Mouse (Mus musculus) forebrain, embryonic 16.5 days (tissue): ENCODE data around the gene Steap2. TPM values are rescaled to one million over a fixed set of nuclear protein-coding genes. Genes with fewer than 3 reads are reported as not detected.

Experiments used
- ATAC-seq: fragments of 200-750 bp; cut with Nextera tagmentation; 2 replicates; pipeline ENCODE4 v1.8.0; 2017; ENCODE audit warnings: mild to moderate bottlenecking, moderate library complexity
- H3K27ac ChIP-seq: fragments of 300-500 bp; sonication (generic); 2 replicates; pipeline ENCODE4 v1.5.1; 2014; ENCODE audit warnings: low read length, control low read depth
- H3K27me3 ChIP-seq: fragments of 300-500 bp; sonication (generic); replicated peaks from 2 replicates; pipeline ENCODE4 v1.6.1; 2014; ENCODE audit warnings: low read length; ENCODE audit not compliant: control insufficient read depth, insufficient read depth
- H3K36me3 ChIP-seq: fragments of 300-500 bp; sonication (generic); 2 replicates; pipeline ENCODE4 v1.6.1; 2014; ENCODE audit not compliant: control insufficient read depth, insufficient read depth
- H3K4me1 ChIP-seq: fragments of 300-500 bp; sonication (generic); replicated peaks from 2 replicates; pipeline ENCODE4 v1.6.1; 2014; ENCODE audit warnings: low read length; ENCODE audit not compliant: control insufficient read depth, insufficient read depth
- H3K4me2 ChIP-seq: fragments of 300-500 bp; sonication (generic); 2 replicates; pipeline ENCODE4 v1.6.1; 2014; ENCODE audit warnings: mild to moderate bottlenecking, low read length, control low read depth
- H3K4me3 ChIP-seq: fragments of 300-500 bp; sonication (generic); replicated peaks from 2 replicates; pipeline ENCODE4 v1.5.1; 2014; ENCODE audit warnings: mild to moderate bottlenecking, low read length, control low read depth
- H3K9ac ChIP-seq: fragments of 300-500 bp; sonication (generic); replicated peaks from 2 replicates; pipeline ENCODE4 v1.6.1; 2014; ENCODE audit warnings: low read depth, low read length, control low read depth
- H3K9me3 ChIP-seq: fragments of 300-500 bp; sonication (generic); 2 replicates; pipeline ENCODE4 v1.6.1; 2016; ENCODE audit warnings: low read length; ENCODE audit not compliant: control insufficient read depth
- WGBS: fragments of 180-500 bp; shearing (Covaris S2); extraction: QIAGEN DNeasy Blood & Tissue Kit; methylation state at CpG from one replicate; pipeline ENCODE4 v1.1.7; 2014; 5-methylcytosine and 5-hydroxymethylcytosine counted together
- polyA plus RNA-seq: library from polyadenylated mRNA; unstranded; fragments of >200 nt; fragmentation: Nextera tagmentation; extraction: Ambion mirVana; gene quantifications from 2 replicates; pipeline ENCODE4 v1.2.1, GENCODE M21; 2015

Steap2 gene
- polyA plus RNA-seq, 1 experiment from 2014 or later = 4.4 TPM

DNA sequence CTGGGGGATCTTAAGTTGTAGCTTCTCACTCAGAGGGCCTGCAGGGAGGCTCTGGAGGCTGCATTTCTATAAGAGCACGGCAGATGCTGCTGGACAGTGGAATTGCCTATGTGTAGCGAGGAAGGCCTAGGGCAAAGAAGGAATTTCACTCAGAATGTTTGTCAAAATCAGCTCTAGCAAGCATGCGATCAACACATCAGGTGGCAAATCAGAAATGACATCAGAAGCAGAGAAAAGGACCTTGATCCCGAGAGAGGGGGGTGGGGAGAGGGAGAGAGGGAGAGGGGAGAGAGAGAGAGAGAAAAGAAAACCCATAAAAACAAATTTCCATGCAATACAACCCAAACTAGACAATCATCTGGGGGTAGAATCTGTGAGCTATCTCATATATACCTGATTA, 11.1 kb downstream of the Steap2 start:
- Histone ChIP-seq H3K27me3 (no peaks in the 10 kb centered on the region), H3K4me2 (no peak overlapping the region), H3K9me3 (no peaks in the 10 kb centered on the region), H3K9ac (no peak overlapping the region), H3K4me3 (no peak overlapping the region), H3K4me1 (no peaks in the 10 kb centered on the region), H3K36me3 (no peaks in the 10 kb centered on the region), H3K27ac (no peak overlapping the region)
- WGBS = 69% methylated on average over 4 of the region's 4 CpGs
- ATAC-seq = no peak

DNA sequence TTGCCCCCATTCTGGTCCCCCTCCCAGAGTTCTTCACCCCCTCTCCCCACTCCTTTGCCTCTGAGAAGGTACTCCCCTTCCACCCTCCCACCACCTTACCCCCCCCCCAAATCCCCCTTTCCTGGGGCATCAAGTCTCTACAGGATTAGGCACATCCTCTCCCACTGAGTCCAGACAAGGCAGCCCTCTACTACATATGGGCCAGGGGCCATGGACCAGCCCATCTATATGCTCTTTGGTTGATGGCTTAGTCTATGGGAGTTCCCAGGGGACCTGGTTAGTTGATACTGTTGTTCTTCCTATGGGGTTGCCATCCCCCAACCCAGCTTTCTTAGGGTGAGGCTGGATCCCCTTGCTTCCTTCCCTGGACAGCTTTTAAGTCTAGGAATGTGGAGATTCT, 14.9 kb downstream of the Steap2 start:
- Histone ChIP-seq H3K9ac (no peak overlapping the region), H3K9me3 (no peaks in the 10 kb centered on the region), H3K27me3 (no peaks in the 10 kb centered on the region), H3K4me3 (no peak overlapping the region), H3K36me3 (no peaks in the 10 kb centered on the region), H3K27ac (no peak overlapping the region), H3K4me1 (no peaks in the 10 kb centered on the region), H3K4me2 (no peak overlapping the region)
- ATAC-seq = no peak

DNA sequence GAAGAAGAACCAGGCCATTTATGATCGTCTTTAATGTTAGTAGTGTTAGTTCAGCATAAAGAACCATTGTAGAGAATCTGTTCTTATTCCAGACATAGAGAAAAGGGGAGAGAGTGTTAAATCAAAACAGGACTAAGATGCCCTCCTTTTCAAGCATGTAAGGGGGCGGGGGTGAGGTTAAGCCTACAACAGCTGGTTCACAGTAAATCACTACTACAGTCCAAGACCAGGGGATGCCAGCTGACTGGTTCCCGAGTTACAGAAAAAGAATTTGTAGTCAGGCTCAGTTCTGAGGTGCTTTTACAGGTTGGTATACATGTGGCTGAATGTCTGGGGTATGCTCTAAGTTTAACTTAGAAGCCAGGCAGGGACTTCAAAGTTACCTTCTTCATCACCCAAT, 18.3 kb downstream of the Steap2 start:
- H3K4me1 ChIP-seq = no peaks in the 10 kb centered on the region
- WGBS = 93% methylated on average over 3 of the region's 3 CpGs
- ATAC-seq = no peak
- no peaks in the 10 kb centered on the region for H3K36me3 ChIP-seq
- H3K4me3 ChIP-seq = no peak overlapping the region
- no peaks in the 10 kb centered on the region for H3K27me3 ChIP-seq
- H3K27ac ChIP-seq = no peak overlapping the region
- H3K9me3 ChIP-seq = no peaks in the 10 kb centered on the region
- H3K9ac ChIP-seq = no peak overlapping the region
- no peak overlapping the region for H3K4me2 ChIP-seq

DNA sequence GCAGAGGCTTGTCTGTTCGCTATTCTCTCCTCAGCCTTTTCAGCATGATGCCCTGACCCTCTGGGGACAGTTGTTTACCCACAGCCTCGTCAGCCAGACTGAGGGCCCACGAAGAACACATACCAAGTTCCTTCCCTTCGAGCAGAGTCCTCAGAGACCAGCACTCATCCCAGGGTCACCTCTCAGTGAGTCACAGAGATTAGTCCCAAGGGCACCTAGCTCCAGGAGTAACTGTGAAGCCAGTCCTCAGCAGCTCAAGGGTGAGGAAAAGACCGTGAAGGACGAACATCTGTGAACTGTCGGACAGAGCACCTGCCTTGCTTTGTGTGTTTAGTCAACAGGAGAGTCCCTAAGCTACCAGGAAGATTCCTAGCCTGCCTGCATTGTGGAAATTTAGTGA, 25.5 kb downstream of the Steap2 start:
- Histone ChIP-seq H3K9ac (no peak overlapping the region), H3K4me2 (no peak overlapping the region), H3K9me3 (no peaks in the 10 kb centered on the region), H3K4me1 (peaks cover 10% of the 10 kb centered on the region), H3K36me3 (no peaks in the 10 kb centered on the region), H3K4me3 (no peak overlapping the region), H3K27me3 (no peaks in the 10 kb centered on the region), H3K27ac (no peak overlapping the region)
- 86% methylated on average over 7 of the region's 7 CpGs for WGBS
- ATAC-seq = no peak

DNA sequence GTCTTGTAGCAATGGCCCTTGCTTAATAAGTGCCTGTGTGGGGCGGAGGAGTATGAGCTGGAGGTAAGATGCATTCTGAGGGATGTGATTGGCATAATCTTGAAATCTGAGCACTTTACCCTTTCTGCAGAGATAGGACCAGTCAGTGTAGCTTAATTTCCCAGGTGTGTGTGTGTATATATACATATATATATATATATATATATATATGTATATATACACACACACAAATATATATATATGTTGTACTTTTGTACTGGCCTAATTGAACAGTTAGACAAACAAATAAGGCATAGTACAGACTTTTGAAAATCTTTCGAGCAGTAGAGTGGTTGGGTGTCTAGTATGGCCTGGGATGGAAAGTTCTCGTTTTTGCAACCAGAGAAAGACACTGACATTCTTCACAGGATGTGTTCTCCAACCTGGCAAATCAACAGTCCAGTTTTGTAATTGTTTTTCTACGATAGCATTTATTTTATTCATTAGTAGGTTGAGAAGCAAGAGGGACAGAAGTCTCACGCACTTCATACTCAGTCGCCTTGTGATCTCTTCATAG, 29.9 kb downstream of the Steap2 start:
- no peaks in the 10 kb centered on the region for H3K36me3 ChIP-seq
- peak overlapping the region; percentile 66; the same call in 1 of the 2 replicates for H3K27ac ChIP-seq
- no peaks in the 10 kb centered on the region for H3K9me3 ChIP-seq
- peak overlapping the region; percentile 67 for H3K9ac ChIP-seq
- no peaks in the 10 kb centered on the region for H3K27me3 ChIP-seq
- 47% methylated on average over 6 of the region's 6 CpGs for WGBS
- peak overlapping the region; percentile 67 for H3K4me3 ChIP-seq
- H3K4me1 ChIP-seq = peaks cover 16% of the 10 kb centered on the region
- peak; percentile 29 for ATAC-seq
- peak overlapping the region; percentile 83 for H3K4me2 ChIP-seq

DNA sequence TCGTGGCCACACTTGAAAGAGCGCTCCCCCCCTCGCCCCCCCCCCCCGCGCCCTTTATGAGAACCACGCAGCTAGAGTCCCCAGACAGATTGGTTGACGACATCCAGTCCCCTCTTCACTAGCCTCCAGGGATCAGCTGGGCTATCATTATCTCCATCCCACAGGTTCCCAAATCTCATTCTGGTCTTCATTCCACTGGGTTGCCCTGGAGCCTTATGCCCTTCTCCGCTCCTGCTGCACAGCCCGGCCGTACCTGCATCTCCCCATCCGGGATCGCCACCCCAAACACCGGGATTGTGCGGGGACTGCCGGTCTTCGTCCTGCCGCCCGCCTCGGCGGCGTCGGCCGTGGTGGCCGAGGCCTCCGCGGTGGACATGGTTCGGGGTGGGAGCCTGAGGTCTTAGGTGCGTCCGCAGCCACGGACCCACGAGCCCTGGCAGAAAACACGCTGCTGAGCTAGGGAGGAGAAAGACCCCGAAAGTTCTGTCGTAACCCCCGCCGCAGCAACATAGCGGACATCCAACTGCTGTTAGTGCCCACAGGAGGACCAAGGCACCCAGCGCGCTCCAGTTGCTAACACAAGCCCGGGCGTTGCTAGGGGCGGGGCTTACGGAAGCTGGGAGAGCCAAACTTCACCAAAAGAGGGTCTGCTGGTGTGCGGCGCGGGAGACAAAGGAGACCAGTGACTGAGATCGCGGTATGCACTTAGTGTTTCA, 30.6 kb downstream of the Steap2 start, which contains the start of gene Cfap69:
Gene Cfap69 (minus strand): TSS at position 585 of the 716 bp plus-strand sequence.
- H3K27me3 ChIP-seq = no peaks in the 10 kb centered on the region
- peak within 1 kb of the TSS; percentile 66; the same call in 1 of the 2 replicates for H3K27ac ChIP-seq
- H3K9ac ChIP-seq = peak within 1 kb of the TSS; percentile 67
- peak; percentile 99 for ATAC-seq
- peaks cover 16% of the 10 kb centered on the region for H3K4me1 ChIP-seq
- peak within 1 kb of the TSS; percentile 83 for H3K4me2 ChIP-seq
- peak within 1 kb of the TSS; percentile 67 for H3K4me3 ChIP-seq
- H3K36me3 ChIP-seq = no peaks in the 10 kb centered on the region
- under 1% methylated on average over 46 of the region's 48 CpGs for WGBS
- H3K9me3 ChIP-seq = no peaks in the 10 kb centered on the region

DNA sequence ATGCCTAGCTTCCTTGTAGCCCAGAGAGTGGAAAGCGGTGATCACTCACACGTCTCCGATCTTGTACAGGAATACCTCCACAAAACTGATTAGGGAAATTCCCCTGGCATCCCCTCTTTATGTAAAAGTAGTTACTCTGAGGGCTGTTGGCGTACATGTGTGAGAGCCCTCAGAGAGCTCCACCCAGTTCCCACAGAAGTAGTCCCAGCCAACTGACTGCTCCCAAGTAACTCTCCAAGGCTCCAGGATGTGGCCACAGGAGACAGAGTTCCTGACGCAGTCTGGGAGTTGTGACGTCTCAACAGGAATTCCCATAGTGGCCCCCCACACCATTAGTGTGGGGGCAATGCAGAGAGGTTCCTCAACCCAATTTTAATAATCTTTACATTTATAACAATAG, 31.3 kb downstream of the Steap2 start:
- no peaks in the 10 kb centered on the region for H3K9me3 ChIP-seq
- no peaks in the 10 kb centered on the region for H3K36me3 ChIP-seq
- peak overlapping the region; percentile 83 for H3K4me2 ChIP-seq
- peaks cover 16% of the 10 kb centered on the region for H3K4me1 ChIP-seq
- H3K4me3 ChIP-seq = peak overlapping the region; percentile 6; the same call in 1 of the 2 replicates
- no peaks in the 10 kb centered on the region for H3K27me3 ChIP-seq
- no peak overlapping the region; the same call in 1 of the 2 replicates for H3K9ac ChIP-seq
- no peak for ATAC-seq
- no peak overlapping the region for H3K27ac ChIP-seq
- WGBS = 41% methylated on average over 6 of the region's 6 CpGs

DNA sequence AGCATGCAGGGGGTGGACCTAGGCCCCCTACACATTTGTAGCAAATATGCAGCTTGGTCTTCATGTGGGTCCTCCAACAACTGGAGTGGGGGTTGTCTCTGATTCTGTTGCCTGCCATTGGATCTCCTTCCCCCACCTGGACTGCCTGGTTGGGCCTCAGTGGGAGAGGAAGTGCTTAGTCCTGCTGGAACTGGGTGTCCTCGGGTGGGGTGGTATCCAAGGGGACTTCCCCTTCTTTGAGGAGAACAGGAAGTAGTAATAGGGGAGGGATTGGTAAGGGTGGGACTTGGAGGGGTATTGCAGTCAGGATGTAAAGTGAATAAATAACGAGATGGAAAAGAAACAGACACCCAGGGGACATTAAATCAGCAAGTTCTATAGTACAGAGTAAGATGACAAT, 35.7 kb downstream of the Steap2 start:
- no peak for ATAC-seq
- Histone ChIP-seq H3K27ac (no peak overlapping the region), H3K9ac (no peak overlapping the region), H3K4me1 (peaks cover 5% of the 10 kb centered on the region; the same call in 1 of the 2 replicates), H3K27me3 (no peaks in the 10 kb centered on the region), H3K4me2 (no peak overlapping the region), H3K36me3 (no peaks in the 10 kb centered on the region), H3K9me3 (no peaks in the 10 kb centered on the region), H3K4me3 (no peak overlapping the region)
- 52% methylated on average over 2 of the region's 2 CpGs for WGBS

DNA sequence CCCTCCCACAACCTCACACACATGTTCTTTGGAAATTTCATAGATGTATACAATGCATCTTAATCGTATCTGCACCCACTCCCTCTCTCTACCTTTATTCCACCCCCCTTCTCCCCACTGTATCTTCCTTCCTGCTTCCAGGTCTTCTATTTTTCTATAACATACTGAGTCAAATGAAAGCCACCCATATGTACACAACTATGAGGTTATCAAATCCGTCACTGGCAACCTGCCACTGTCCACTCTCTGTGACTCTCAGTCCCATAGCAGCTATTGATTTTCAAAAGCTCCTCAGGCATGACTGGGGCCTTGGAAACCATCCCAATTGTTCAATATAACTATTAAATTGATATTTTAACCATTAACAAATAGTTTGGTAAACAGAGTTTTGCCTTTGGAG, 36.4 kb downstream of the Steap2 start:
- Histone ChIP-seq H3K27ac (no peak overlapping the region), H3K4me2 (no peak overlapping the region), H3K27me3 (no peaks in the 10 kb centered on the region), H3K9ac (no peak overlapping the region), H3K36me3 (no peaks in the 10 kb centered on the region), H3K9me3 (no peaks in the 10 kb centered on the region), H3K4me3 (no peak overlapping the region), H3K4me1 (no peaks in the 10 kb centered on the region)
- WGBS = 78% methylated on average over 2 of the region's 2 CpGs
- ATAC-seq = no peak
